Mouse (Mus musculus) gastrocnemius, postnatal 10 days (tissue): ENCODE results near the gene Mvb12a. TPM values are rescaled to one million over a fixed set of nuclear protein-coding genes. Genes with fewer than 3 reads are reported as not detected.

ENCODE experiments used
- DNase-seq: peaks from one replicate; pipeline ENCODE4 v3.0.0; 2021; ENCODE audit warnings: mixed read lengths
- total RNA-seq, 2 experiments: library from RNA; stranded (reverse); gene quantifications; 2 replicates each; pipeline ENCODE4 v1.2.3; 2021

Mvb12a gene
- total RNA-seq, 2 experiments from 2014 or later: 21.8 to 25.5 TPM

DNA sequence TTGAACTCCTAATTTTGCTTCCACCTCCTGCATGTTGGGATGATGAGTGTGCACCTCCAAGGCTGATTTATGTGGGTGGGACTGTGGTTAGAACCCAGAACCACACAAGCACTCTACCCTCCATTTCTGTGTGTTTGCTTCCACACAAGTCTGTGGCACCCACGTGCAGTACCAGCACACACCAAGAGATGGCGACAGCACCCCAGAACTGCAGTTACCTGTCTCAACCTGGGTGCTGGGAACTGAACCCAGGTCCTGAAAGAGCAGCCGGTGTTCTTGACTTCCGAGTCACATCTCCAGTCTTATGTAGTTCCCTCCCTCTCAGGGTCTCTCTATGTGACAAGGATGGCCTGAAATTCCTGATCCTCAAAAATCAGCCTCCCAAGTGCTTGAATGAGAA lies 21.3 kb downstream of the Mvb12a start:
- DNase-seq: no peak

DNA sequence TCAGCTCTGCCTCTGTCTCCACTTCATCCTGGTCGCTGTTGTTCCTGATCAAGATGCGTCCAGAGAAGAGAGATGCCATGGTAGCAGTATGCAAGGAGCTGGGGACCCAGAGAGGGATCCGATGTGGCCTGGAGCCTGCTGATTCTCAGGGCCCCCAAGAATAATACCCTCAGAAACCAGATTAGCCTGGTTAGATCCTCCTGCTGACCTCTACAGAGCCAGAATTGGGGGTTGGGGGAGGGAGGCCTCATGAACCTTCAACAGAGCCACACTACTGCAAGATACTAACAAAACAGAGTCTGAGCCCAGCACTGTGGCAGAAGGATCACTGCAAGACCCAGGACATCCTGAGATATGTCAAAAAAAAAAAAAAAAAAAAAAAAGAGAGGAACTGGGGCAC lies 23.8 kb downstream of the Mvb12a start, which contains the start of gene Nxnl1:
TSS of gene Nxnl1 (minus strand) at position 101 of the 400 bp plus-strand sequence.
- no peak for DNase-seq

DNA sequence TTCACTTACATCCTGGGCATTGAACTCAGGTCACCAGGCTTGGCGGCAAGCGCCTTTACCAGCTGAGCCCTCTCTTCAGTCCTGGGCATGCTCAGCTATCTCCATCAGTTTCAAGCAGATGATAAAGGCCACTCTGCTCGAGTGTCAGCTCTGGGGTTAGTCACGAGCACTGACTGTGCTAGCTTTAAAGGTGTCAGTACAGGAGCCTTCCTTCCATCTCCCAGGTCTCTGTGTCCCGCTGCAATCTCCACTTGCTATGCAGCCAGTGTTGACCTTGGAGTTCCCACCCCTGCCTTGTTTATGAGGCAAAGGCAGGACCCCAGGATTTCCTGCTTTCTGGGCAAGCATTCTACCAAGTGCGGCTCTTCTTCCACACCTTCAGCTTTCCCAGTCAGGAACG lies 24.9 kb downstream of the Mvb12a start:
- no peak for DNase-seq

DNA sequence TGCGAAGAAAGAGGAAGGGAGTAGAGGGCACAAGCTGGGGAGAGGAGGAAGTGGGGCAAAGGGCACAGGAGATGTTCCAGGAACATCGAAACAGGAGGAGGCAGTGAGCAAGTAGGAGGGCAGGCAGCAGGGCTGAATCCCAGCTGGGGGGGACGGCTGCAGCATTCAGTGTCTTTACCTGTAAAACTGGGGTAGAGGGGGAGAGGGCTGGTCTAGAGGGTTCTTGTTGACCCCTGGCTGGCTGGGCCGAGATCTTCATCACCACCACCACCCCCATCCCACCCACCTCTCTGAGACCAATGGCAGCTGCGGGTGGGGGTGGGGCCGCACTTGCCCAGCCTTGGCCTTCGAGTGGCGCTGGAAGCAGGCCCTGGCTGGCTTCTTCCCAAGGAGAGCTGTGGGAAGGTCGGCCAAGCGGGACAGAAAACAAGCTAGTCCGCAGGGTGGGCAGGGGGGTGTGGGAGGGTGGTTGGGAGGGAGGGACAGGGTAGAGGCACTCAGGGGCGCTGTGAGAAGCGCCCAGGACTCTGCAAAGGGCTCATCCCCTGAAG lies 25.7 kb downstream of the Mvb12a start, which contains the start of gene Slc27a1:
TSS of gene Slc27a1 (plus strand) at position 496 of the 551 bp plus-strand sequence.
- DNase-seq: peak; percentile 81

DNA sequence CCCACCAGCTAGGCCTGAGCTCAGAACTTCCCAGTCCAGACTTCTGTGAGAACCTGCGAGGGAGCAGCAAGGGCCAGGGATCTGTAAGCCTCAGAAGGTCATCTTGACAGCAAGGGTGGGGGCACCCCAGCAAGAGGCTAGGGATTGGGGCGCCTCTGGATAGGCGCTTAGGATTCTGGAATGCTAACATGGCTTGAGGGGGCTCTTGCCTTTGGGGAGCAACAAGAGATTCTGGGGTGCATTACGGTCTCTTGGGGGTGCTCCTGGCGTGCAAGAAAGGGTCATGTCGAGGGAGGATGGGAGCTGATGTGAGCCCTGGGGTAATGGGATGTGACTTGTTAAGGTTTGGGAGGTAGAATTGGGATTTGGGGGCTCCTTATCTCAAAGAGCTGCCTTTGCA lies 26.2 kb downstream of the Mvb12a start:
- DNase-seq: peak; percentile 26

DNA sequence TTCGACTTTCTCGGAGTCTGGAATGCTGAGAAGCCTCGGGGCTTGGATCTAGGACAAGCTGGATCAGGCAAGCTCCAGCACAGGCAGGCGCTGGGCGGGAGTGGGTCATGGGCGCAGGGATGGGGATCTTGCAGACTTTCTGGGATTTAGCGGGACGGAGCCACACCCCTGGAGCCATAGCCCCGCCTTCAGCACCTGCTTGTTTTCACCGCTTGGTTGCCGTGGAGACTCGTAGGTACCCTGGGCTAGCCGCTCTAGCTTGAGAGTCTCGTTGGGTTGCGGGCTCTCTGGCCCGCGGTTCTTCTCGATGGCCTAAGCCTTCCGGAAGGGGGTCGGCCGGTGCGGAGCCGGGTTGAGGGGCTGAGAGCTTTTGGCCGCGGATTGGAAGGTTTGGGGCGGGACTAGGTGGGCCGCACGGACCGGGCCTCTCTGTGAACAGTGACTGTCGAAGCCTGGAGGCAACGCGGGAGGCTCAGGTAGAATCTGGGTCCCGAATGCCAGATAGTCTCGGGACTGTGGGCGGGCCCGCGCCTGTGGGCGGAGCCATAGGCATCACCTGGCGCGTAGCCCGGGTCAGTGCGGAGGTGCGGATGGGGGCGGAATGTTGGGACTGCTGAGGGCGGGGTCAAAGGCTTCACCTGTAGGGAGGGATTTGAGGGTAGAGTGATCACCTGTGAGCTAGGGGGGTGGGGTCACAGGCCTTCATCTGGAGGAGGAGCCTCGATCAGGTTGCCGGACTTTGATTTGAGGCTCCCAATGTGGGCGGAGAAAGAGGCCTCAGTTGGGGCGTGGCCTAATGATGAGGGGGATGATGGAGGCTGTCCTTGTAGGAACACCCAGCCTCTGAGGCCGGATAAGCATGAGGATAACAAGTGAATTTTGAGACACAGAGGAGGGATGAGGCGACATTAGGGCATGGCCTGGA lies 26.9 kb downstream of the Mvb12a start:
- DNase-seq: peak; percentile 71

DNA sequence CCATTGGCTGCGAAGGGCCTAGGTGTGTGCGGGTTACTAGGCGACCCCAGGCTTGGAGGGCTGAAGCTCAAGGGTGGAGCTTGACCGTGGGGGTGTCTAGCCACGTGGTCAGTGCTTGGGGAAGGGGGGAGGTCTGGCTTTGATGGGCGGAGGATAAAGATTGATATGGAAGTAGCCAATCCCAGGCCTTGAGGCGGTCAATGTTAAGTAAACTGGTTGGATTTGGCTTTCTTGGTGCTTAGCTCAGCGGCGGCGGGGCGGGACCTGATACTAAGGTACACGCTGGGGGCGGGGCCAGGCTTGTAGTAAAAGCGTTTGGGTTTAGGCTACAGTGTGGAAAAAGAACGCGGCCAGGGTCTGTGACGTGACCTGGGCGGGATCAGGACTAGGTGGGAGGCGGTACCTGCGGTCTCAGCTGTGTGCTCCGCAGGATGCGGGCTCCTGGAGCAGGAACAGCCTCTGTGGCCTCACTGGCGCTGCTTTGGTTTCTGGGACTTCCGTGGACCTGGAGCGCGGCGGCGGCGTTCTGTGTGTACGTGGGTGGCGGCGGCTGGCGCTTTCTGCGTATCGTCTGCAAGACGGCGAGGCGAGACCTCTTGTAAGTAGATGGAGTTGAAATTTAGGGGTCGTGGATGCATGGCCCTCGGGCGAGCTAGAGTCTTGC lies 27.7 kb downstream of the Mvb12a start:
- DNase-seq: peak; percentile 79

DNA sequence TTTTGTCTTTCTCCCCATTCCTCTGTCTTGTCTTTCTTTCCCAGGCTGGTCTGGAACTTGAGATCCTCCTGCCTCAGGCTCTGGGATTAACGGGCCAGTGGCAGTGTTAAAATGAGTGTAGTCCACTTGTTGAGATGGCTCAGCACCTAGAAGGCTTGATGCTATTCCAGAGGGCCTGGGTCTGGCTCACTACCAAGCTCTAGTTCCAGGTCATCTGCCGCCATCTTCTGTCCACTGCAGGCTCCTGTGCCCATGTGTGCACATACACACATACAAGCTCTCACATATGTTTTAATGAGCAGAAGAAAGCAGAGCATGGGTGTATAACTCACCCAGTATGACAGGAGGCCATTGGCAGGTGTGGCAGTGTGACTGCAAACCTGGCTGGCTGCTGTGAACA lies 29.4 kb downstream of the Mvb12a start:
- DNase-seq: no peak

DNA sequence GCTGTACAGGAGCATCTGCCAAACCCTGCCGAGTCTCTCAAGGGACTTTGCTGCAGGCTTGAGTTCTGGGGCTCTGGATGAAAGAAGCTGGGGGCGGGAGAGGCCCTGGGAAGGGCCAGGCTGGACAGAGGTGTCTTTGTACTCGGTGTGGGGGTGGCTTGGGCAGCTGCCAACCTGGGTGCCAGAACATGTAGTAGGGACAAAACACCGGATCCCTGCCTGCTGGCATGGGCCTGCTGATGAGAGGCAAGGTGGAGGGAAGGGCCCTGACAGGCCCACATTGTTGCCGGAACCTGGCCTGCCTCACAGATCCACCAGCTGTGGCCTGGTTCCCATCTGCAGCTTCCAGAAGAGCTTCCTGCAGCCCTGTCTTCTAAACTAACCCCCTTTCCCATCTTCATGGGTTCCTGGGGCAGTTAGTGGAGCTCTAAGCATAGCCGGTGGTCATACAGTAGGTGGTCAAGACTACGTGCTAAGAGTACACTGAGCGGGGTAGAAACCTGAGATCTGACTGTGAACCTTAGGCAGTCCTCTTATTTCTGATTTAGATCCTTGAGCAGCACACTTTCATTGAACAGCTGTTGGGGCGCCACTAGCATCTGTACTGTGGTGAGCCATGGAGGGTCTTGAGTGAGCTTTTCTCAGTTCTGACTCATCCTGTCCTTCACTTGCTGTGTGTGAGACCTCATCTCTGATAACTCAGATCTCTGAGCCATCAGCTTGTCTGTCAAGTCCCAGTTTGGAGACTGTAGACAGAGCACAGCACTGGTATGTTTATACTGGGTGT lies 30.3 kb downstream of the Mvb12a start:
- peak; percentile 61 for DNase-seq

DNA sequence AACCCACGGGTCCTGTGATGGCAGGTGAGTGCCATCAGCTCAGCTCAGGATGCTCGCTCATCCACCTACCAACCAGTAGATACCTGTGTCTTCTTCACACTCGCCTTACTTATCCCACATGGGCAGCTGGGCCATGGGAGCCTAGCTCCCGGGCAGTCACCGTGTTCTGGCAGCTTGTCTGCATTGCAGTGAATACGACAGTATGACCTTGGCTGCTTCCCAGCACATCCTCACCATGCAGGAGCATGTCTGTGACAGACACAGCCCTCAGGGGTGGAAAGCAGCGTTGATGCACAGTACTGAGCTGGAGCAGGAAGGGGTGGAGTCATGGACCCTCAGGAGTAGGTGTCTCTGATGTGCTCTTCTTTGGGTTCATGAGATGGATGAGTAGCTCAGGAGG lies 31.7 kb downstream of the Mvb12a start:
- DNase-seq: no peak

DNA sequence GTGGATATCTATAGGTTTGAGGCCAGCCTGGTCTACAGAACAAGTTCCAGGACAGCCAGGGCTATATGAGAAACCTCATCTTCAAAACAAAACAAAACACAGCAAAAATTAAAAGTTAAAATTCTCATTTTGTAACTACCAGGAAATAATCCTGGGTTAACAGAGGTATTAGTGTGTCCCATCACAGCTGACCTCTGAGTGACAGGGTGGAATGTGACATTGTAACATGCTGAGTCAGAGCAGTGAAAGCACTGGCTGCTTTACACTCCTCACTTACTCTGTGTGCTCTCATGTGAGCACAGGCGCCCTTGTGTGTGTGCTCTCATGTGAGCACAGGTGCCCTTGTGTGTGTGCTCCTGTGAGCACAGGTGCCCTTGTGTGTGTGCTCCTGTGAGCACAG lies 32.3 kb downstream of the Mvb12a start:
- no peak for DNase-seq

DNA sequence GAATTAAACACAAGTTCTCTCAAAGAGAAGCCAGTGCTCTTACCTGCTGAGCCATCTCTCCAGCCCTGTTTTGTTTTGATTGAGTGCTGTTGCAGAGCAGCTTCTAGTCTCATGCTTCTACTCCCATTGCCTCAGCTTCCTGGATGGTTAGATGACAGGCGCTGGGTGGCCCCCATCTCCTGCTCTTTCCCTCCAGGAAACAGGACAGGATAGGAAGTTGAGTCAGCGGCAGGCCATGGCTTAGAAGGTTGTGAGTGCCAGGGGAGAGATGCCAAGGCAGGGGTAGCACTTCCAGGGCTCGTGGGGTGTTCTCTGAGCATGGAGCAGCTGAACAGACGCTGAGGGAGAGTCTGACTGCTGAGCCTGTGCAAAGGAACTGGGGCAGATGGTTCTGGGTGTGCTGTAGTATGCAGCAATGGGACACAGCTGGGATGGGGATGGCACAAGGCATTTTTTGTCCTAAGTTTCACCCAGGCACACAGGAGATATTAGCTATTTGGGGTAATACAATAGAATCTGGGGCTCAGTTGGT lies 35.2 kb downstream of the Mvb12a start:
- no peak for DNase-seq

DNA sequence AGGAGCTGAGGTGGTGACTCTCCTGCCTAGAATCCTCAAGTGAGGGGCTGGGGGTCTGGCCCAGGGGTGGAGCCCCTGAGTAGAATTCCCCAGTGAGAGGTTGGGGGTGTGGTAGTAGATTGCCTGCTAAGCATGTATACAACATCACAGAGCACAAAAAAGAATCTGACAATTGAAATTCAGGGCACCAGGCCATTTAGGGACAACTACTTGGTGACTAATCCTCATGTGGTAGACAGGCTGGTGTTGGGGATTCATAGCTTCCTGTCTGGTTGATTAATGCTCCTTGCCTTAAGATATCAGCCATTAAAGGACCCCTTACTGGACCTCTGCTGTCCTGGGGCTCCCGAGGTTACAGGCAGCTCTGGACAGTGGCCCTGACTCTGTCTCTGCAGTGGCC lies 36.3 kb downstream of the Mvb12a start:
- no peak for DNase-seq

DNA sequence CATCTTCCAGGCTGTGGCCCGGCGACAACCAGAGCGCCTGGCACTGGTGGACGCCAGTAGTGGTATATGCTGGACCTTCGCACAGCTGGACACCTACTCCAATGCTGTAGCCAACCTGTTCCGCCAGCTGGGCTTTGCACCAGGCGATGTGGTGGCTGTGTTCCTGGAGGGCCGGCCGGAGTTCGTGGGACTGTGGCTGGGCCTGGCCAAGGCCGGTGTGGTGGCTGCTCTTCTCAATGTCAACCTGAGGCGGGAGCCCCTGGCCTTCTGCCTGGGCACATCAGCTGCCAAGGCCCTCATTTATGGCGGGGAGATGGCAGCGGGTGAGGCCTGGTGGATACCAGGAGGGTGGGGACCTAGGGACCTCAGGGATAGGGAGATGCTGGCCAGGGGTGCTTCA lies 36.8 kb downstream of the Mvb12a start:
- DNase-seq: peak; percentile 64

DNA sequence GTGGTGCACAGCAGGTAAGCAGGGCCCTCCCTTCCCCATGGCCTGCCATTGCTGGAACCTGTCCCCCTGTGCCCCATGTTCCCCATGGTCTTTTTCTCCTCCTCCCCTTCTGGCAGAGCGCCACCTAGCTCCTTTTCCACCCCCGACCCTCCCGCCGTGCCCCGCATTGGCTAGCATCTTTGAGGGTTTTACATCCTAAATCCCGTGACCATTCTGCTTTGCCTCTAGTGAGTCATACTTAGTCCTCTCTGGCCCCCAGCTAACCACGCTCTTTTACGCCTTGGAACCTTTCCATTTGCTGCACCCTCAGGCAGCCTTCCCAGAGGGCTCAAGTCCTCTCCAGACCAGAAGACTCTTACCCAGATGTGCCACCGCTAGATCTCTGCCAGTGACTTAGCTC lies 37.5 kb downstream of the Mvb12a start:
- DNase-seq: no peak

DNA sequence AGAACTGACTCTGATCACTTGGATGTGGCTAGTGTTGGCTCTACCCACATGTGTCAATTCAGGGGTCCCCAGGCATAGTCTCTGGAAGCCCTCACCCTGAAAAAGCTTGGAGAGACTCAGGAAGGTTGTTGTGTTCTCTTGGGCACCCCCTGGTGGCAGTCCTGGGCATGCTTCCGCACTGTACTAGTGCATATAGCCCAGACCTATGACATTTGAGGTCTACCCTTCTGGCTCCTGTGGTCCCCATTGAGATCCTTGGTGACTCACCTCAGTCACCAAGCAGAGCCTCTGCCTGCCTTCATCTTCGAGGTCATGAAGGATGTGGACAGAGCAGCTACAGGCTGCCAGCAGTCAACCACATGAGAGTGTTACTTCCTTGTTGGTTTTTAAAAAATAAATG lies 44.2 kb downstream of the Mvb12a start:
- DNase-seq: peak; percentile 51

DNA sequence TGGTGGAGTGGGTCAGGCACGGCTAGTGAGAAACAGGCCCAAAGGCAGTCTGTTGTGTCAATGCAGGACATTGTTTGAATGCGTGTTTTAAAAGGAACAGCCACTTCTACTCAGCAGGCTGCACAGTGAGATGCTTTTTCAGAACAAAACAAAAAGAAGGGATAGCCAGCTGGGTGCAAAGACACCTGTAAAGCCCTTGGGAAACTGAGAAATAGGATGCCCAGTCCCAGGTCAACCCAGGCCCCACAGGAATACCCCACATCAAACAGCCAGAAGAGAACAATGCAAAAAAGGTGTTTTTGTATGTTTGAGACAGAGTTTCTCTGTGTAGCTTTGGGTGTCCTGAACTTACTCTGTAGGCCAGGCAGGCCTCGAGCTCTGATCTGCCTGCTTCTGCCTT lies 46.0 kb downstream of the Mvb12a start:
- DNase-seq: no peak

DNA sequence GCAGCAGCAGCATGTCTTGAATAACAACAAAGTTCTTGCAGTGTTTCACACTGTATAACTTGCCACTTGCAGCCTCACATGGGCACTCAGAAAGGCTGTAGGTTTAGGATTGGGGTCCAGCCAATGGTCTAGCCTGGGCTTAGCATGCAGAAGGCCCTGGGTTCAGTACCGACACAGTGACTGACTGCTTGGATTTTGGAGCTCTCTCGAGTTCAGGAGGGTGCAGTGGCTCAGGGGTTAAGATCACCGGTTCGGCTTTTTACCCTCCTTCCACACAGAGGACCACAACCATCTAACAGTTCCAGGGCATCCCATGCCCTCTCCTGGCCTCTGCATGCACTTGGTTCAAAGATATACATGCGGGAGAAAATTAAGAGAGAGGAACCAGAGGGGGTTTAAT lies 48.3 kb downstream of the Mvb12a start:
- DNase-seq: no peak

DNA sequence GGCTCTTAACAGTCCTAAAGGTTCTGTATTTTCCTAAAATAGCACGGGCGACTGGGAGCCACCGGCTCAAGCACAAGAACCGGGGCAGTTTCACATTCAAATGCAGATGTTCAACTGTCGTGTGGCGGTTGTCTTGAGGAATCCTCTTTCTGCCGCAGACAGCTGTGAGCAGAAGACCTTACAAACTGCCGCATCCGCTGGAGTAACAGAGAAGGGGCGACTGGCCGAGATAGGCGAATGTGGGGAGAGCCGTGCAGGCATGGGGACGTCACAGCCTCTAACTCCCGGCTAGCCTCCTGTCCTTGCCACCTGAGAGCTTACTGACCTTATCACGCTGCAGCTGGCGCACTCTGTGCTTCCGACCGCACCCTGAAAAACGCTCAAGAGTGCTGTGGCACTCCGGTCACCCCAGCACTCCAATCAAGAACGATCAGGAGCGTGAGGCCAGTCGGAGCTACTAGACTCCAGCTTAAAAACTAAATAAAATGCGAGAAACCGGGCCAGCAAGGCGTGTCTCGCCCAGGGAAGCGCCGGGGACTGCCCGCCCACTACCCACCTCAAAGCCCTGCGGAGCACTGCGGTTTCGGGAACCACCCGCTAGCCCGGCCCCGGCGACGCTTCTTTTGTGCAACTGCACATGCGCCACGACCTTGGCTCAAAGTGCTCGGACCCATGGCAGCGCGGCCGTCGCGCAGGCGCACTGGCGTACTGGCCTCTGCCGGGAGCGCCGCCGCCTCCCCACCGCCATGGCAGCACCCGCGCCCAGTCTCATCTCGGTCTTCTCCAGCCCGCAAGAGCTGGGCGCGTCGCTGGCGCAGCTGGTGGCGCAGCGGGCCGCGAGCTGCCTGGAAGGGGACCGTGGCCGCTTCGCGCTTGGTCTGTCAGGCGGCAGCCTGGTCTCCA lies 49.0 kb downstream of the Mvb12a start, which contains the start of gene Pgls:
TSS of gene Pgls (plus strand) at position 706 of the 903 bp plus-strand sequence.
- DNase-seq: peak; percentile 94

DNA sequence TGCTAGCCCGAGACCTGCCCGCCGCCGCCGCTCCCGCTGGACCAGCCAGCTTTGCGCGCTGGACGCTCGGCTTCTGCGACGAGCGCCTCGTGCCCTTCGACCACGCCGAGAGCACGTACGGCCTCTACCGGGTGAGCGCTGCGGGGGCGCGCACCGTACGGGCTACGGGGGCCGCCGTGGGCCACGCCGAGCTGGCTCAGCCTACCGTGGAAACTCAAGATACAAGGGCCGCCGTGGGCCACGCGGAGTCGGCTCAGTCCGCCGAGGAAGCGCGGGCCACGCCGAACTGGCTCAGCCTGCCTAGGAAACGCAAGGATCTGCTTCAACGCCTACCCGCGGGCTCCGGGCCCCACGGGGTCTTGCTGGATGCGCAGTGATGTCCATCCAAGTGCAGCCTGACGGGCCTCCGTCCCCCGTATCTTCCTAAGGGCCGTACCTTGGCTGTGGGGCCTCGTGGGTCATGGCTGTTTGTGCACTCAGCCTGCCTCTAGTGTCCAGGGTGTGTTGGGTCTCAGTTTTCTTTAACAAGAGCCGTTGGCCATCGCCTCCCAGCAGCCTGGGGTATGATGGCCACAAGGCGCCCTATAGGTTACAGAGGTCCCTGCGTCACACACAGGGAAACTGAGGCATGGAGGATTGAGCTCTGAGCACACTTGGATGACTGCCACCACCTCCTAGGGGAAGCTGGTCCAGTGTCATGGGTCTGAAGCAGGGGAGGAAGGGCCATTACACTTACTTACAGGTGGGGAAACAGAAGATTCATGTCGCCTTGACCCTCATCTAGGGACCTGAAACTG lies 49.9 kb downstream of the Mvb12a start:
- DNase-seq: peak; percentile 75
